Mouse (Mus musculus) heart, embryonic 13.5 days (tissue): Measurements from ENCODE around the gene 6330409D20Rik. TPM values are rescaled to one million over a fixed set of nuclear protein-coding genes. Genes with fewer than 3 reads are reported as not detected.

ENCODE experiments used
- microRNA counts: library from miRNA; unstranded; fragments of <30 nt; microRNA quantifications from one replicate; lab custom pipeline; 2016
- microRNA-seq: library from miRNA; unstranded; fragments of <30 nt; microRNA quantifications from one replicate; pipeline ENCODE4, GENCODE M21; 2016
- polyA plus RNA-seq: library from polyadenylated mRNA; unstranded; fragments of >200 nt; fragmentation: Nextera tagmentation; extraction: Ambion mirVana; gene quantifications from 2 replicates; pipeline ENCODE4 v1.2.1, GENCODE M21; 2015

Gene 6330409D20Rik
- polyA plus RNA-seq, 1 experiment from 2014 or later: 0.28 TPM

MicroRNAs encoded within 50 kb of the gene (microRNA counts, 519-probe panel; counts per million panel counts)
- microRNA mmu-miR-2861 (lab: Ali Mortazavi, UCI): 209 counts per million, percentile 61 among the panel's probes with 10 or more counts

Small RNA genes within 50 kb of the gene (microRNA-seq; reads per million reads assigned to microRNA genes)
- gene Mir2861 (not detected), gene Mir3960 (not detected), gene Mir8093 (not detected)

Other genes with a start within 250 kb of the 6330409D20Rik start
- gene Fam102a, start 205.7 kb downstream of the 6330409D20Rik start, polyA plus RNA-seq: 5.4 and 5.7 TPM in 2 replicates
- gene Dpm2, start 170.2 kb downstream of the 6330409D20Rik start, polyA plus RNA-seq: 72.9 and 81.4 TPM in 2 replicates
- gene Pip5kl1, start 166.2 kb downstream of the 6330409D20Rik start, polyA plus RNA-seq: 0.36 TPM in 1 of 2 replicates, not detected in the other
- 0.21 TPM in 1 of 2 replicates, not detected in the other for gene 9430097D07Rik, start 165.3 kb downstream of the 6330409D20Rik start, polyA plus RNA-seq
- 37.6 and 38.7 TPM in 2 replicates for gene St6galnac4, start 153.9 kb downstream of the 6330409D20Rik start, polyA plus RNA-seq
- 24.8 and 29.1 TPM in 2 replicates for gene St6galnac6, start 141.3 kb downstream of the 6330409D20Rik start, polyA plus RNA-seq
- 302 and 318 TPM in 2 replicates for gene Ak1, start 119.3 kb downstream of the 6330409D20Rik start, polyA plus RNA-seq
- 148 and 155 TPM in 2 replicates for gene Eng, start 94.4 kb downstream of the 6330409D20Rik start, polyA plus RNA-seq
- 19.0 and 21.3 TPM in 2 replicates for gene Fpgs, start 36.9 kb downstream of the 6330409D20Rik start, polyA plus RNA-seq
- 60.0 and 63.2 TPM in 2 replicates for gene Cdk9, start 27.9 kb downstream of the 6330409D20Rik start, polyA plus RNA-seq
- 33.0 and 34.1 TPM in 2 replicates for gene Sh2d3c, start 20.0 kb downstream of the 6330409D20Rik start, polyA plus RNA-seq
- 37.0 and 40.0 TPM in 2 replicates for gene Tor2a, start 16.2 kb upstream of the 6330409D20Rik start, polyA plus RNA-seq
- gene Ttc16, start 34.6 kb upstream of the 6330409D20Rik start, polyA plus RNA-seq: 0.11 and 0.17 TPM in 2 replicates
- gene Ptrh1, start 34.8 kb upstream of the 6330409D20Rik start, polyA plus RNA-seq: 3.9 and 4.4 TPM in 2 replicates
- 0.20 and 0.45 TPM in 2 replicates for gene Cfap157, start 43.4 kb upstream of the 6330409D20Rik start, polyA plus RNA-seq
- 23.6 and 24.8 TPM in 2 replicates for gene Stxbp1, start 106.2 kb upstream of the 6330409D20Rik start, polyA plus RNA-seq
- 46.4 and 47.1 TPM in 2 replicates for gene Fam129b, start 135.1 kb upstream of the 6330409D20Rik start, polyA plus RNA-seq
- 108 and 112 TPM in 2 replicates for gene Rpl12, start 220.5 kb upstream of the 6330409D20Rik start, polyA plus RNA-seq
- 8.1 and 9.6 TPM in 2 replicates for gene Lrsam1, start 220.6 kb upstream of the 6330409D20Rik start, polyA plus RNA-seq
- gene Slc2a8, start 241.1 kb upstream of the 6330409D20Rik start, polyA plus RNA-seq: 18.6 and 19.0 TPM in 2 replicates